Comparison of ENCODE assay signal across 14 mouse cellular contexts in the genomic region with DNA sequence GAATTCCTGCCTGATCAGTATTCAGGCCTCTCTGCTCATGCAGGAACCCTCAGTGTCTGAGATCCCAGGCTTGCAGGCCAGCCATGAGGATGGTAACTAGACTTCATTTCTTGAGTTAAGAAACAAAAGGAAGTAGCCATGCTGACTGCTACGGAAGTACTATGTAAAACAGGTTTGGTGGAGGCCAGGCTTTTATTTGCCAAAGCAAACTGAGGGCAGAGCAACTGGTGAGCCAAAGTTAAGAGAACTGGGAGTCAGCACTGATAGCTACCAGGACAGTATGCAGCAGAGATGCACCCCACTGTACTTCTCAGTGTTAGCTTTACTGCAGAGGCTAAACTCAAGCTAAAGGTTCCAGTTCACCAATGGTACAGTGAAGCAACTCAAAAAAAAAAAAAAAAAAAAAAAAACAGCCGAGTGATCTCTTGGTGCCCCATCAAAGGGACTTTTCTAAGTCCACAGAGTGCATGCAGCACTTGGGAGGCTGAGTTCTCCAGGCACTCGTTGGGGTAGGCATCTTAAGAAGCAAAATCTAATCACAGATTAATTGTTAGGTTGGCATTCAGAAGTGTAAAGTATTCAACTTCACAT. TPM values are rescaled to one million over a fixed set of nuclear protein-coding genes. Genes with fewer than 3 reads are reported as not detected.
A peak's percentile ranks its signal among the peaks of the same experiment; 100 is the strongest.
DNase-seq lines count a peak whose midpoint lies in the region; ATAC-seq and TF ChIP-seq lines count a peak whose summit lies in the region.
"Had no signal": no experiment of that assay in that cellular context is flagged by ENCODE, and none has a peak within 500 bp of the region (broad histone marks: within the 10 kb centered on the region; RNA-seq: fewer than 3 reads in every experiment).

No protein-coding gene starts in this region.

- TF ChIP-seq EP300 in lung, postnatal 0 days (IDR thresholded peaks at IDR 0.05), result no peak

- no peaks in the 10 kb centered on the region for H3K9me3 ChIP-seq in lung, postnatal 0 days (ENCODE audit: low read length)
- no peaks in the 10 kb centered on the region for H3K9me3 ChIP-seq in forebrain, embryonic 15.5 days
- H3K9me3 ChIP-seq: hindbrain, embryonic 13.5 days had no signal

- H3K27me3 ChIP-seq in lung, postnatal 0 days (replicated peaks; ENCODE audit: insufficient read depth, low read length), result no peaks in the 10 kb centered on the region
- no peaks in the 10 kb centered on the region for H3K27me3 ChIP-seq in forebrain, embryonic 15.5 days
- H3K27me3 ChIP-seq: hindbrain, embryonic 13.5 days had no signal

- H3K36me3 ChIP-seq in lung, postnatal 0 days (ENCODE audit: insufficient read depth, low read length), result peaks cover 15% of the 10 kb centered on the region; the same call in 1 of the 2 replicates
- peaks cover 9% of the 10 kb centered on the region; the same call in 1 of the 2 replicates for H3K36me3 ChIP-seq in forebrain, embryonic 15.5 days

- peak overlapping the region; percentile 13 for H3K4me3 ChIP-seq in gastrocnemius, adult 2 months
- H3K4me3 ChIP-seq in lung, postnatal 0 days (ENCODE audit: low read depth, low read length), result no peak overlapping the region
- H3K4me3 ChIP-seq in lung, adult 2 months (replicated peaks; ENCODE audit: extremely low read depth, low read depth, low read length), result no peak overlapping the region
- H3K4me3 ChIP-seq in forebrain, embryonic 15.5 days, result no peak overlapping the region
- H3K4me3 ChIP-seq: hindbrain, embryonic 13.5 days; myocyte had no signal

- ATAC-seq in lung, postnatal 0 days, result no peak
- no peak for ATAC-seq in forebrain, embryonic 15.5 days (replicated peaks)
- ATAC-seq in neutrophil, adult 5-6 weeks (ENCODE audit: extremely low read depth, insufficient number of reproducible peaks, low FRiP score, poor library complexity, severe bottlenecking), result peak; percentile 20; the same call in 1 of the 2 replicates

- intact Hi-C loops in gastrocnemius, adult 2 months (cut with DNase I), result no loop called here

- 0 out of 2 replicates have a peak overlapping the region, but pooled peaks have one; percentile 9 for H3K4me2 ChIP-seq in lung, postnatal 0 days (replicated peaks; ENCODE audit: low read depth, low read length)
- no peak overlapping the region; the same call in 1 of the 2 replicates for H3K4me2 ChIP-seq in forebrain, embryonic 15.5 days (replicated peaks)
- H3K4me2 ChIP-seq: hindbrain, embryonic 13.5 days had no signal

- no peak for TF ChIP-seq POLR2A in lung, adult 2 months (IDR thresholded peaks at IDR 0.05; ENCODE audit: borderline replicate concordance, extremely low read depth, low read depth, low read length)

- TF ChIP-seq CTCF in gastrocnemius, adult 2 months (IDR thresholded peaks at IDR 0.05), result no peak
- TF ChIP-seq CTCF in lung, postnatal 0 days (IDR thresholded peaks at IDR 0.05), result no peak
- no peak for TF ChIP-seq CTCF in lung, adult 2 months (IDR thresholded peaks at IDR 0.05; ENCODE audit: insufficient read depth, low read length)

- no peak overlapping the region for H3K9ac ChIP-seq in lung, postnatal 0 days (replicated peaks; ENCODE audit: low read depth)
- H3K9ac ChIP-seq in forebrain, embryonic 15.5 days (replicated peaks), result no peak overlapping the region

- peaks cover 59% of the 10 kb centered on the region for H3K4me1 ChIP-seq in lung, postnatal 0 days (ENCODE audit: insufficient read depth, low read depth, low read length)
- H3K4me1 ChIP-seq in lung, adult 2 months (ENCODE audit: control insufficient read depth, insufficient read depth, low read length), result peaks cover 46% of the 10 kb centered on the region
- peaks cover 60% of the 10 kb centered on the region for H3K4me1 ChIP-seq in forebrain, embryonic 15.5 days

- 6% methylated on average over 3 of the region's 3 CpGs for whole genome bisulfite sequencing in lung, postnatal 0 days
- 3% methylated on average over 3 of the region's 3 CpGs for WGBS in lung, adult 2 months
- WGBS in forebrain, embryonic 15.5 days, result 11% methylated on average over 3 of the region's 3 CpGs

- peak overlapping the region; percentile 57 for H3K27ac ChIP-seq in gastrocnemius, adult 2 months
- H3K27ac ChIP-seq in lung, postnatal 0 days (ENCODE audit: low read length), result peak overlapping the region; percentile 35
- peak overlapping the region; percentile 67 for H3K27ac ChIP-seq in forebrain, embryonic 15.5 days (replicated peaks)
- H3K27ac ChIP-seq: hindbrain, embryonic 13.5 days had no signal

- DNase-seq in gastrocnemius, adult 2 months, result no peak
- DNase-seq in gastrocnemius, postnatal 10 days, result no peak
- no peak for DNase-seq in lung, postnatal 0 days (ENCODE audit: low spot score)
- no peak for DNase-seq in lung, adult 2 months
- DNase-seq in right cerebral cortex, postnatal 14 days, result no peak
- DNase-seq in kidney, postnatal 10 days, result no peak
- DNase-seq: adrenal gland, adult 2 months; cerebellum, adult 9-11 months; kidney, postnatal 4 days; spleen, adult 18-20 months had no signal

RNA-seq across cellular contexts. Expression of a gene that starts 8.6 kb away (rescaled TPM):
- total RNA-seq in gastrocnemius, adult 2 months (2021), result 10 to 100 TPM; 41.3 to 52.1 TPM
- total RNA-seq in gastrocnemius, postnatal 10 days (2021), result 10 to 100 TPM; 37.5 to 41.3 TPM
- 26.3 and 28.1 TPM in 2 replicates for polyA plus RNA-seq in lung, postnatal 0 days (2015; fragmentation: Nextera tagmentation; extraction: Ambion mirVana)
- 15.6 and 25.9 TPM in 2 replicates for polyA plus RNA-seq in lung, adult 2 months (2012; rRNA removed)
- 39.3 and 40.3 TPM in 2 replicates for polyA plus RNA-seq in forebrain, embryonic 15.5 days (2015; fragmentation: Nextera tagmentation; extraction: Ambion mirVana)
- 157 and 171 TPM in 2 replicates for total RNA-seq in neutrophil, adult 5-6 weeks (2017)
